Mouse (Mus musculus): ENCODE data around the gene Krtap4-7. TPM values are rescaled to one million over a fixed set of nuclear protein-coding genes. Genes with fewer than 3 reads are reported as not detected.
A peak's percentile ranks its signal among the peaks of the same experiment; 100 is the strongest.
"Not testable (repeated sequence)": the region's sequence is repeated elsewhere in the genome, so short reads cannot be mapped to it uniquely, and the experiment has no call there.

Krtap4-7 gene
- polyA plus RNA-seq (2012; fragmentation: generic; extraction: Trizol): not detected
- long read RNA-seq, experiment 1: 0 reads
- long read RNA-seq, experiment 2: 0 reads

DNA sequence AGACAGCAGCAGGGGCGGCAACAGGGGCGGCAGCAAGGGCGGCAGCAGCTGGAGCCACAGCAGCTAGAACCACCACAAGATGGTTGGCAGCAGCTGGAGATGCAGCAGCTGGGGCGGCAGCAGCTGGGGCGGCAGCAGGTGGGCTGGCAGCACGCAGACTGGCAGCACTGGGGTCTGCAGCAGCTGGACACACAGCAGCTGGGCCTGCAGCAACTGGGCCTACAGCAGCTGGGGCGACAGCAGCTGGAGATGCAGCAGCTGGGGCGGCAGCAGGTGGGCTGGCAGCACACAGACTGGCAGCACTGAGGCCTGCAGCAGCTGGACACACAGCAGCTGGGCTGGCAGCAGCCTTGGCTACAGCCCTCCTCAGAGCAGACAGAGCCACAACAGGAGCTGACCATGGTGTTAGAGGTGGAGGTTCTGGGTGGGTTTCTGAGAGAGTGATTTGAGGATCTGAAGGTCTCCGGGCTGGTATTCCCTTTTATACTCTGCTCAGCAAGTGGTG is at the start of gene Krtap4-7:
TSS of gene Krtap4-7 (minus strand) at position 455 of the 505 bp plus-strand sequence.
- not testable (repeated sequence) for H3K36me3 ChIP-seq (ENCODE audit: control insufficient read depth, insufficient read depth); H3K79me2 ChIP-seq (ENCODE audit: control insufficient read depth, insufficient read depth); H3ac ChIP-seq (ENCODE audit: control insufficient read depth, insufficient read length, low read depth); H3K79me3 ChIP-seq (ENCODE audit: low read depth); H3K4me3 ChIP-seq (ENCODE audit: insufficient read depth, poor library complexity, severe bottlenecking); H3K27me3 ChIP-seq (ENCODE audit: control insufficient read depth, insufficient read depth, insufficient read length)
- peak; percentile 87 for TF ChIP-seq MYOD1 (IDR thresholded peaks at IDR 0.05; ENCODE audit: control insufficient read depth, insufficient read length, low read depth)

DNA sequence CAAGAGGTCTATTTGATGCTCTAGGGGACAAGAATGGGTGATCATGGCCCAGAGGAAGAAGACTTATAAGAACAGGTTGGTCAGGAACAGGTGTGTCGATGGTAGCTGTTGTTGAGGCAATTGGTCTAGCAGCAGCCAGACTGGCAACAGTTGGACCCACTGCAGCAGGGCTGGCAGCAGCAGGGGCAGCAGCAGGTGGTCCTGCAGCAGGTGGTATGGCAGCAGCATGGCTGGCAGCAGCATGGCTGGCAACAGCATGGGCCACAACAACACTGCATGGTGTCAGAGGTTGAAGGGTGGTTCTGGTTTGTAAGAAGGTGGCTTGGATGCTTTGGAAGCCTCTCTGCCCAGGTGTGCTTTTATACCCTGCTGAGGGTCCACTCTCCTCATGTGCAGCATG is 46.6 kb upstream of the Krtap4-7 start, which contains the start of gene Gm14190:
TSS of gene Gm14190 (minus strand) at position 278 of the 400 bp plus-strand sequence.
- Histone ChIP-seq H3K36me3 (ENCODE audit: control insufficient read depth, insufficient read depth) (no peaks in the 10 kb centered on the region), H3K79me2 (ENCODE audit: control insufficient read depth, insufficient read depth) (no peaks in the 10 kb centered on the region), H3K4me3 (ENCODE audit: insufficient read depth, poor library complexity, severe bottlenecking) (no peak within 1 kb of the TSS), H3K79me3 (ENCODE audit: low read depth) (no peaks in the 10 kb centered on the region), H3ac (ENCODE audit: control insufficient read depth, insufficient read length, low read depth) (no peak within 1 kb of the TSS), H3K27me3 (ENCODE audit: control insufficient read depth, insufficient read depth, insufficient read length) (peaks cover 3% of the 10 kb centered on the region)
- TF ChIP-seq FOSL1 (IDR thresholded peaks at IDR 0.05; ENCODE audit: insufficient read depth, low read length, poor library complexity, severe bottlenecking) (no peak), CTCF (IDR thresholded peaks at IDR 0.05; ENCODE audit: control insufficient read depth, insufficient read depth, insufficient read length) (no peak), MYOG (IDR thresholded peaks at IDR 0.05; ENCODE audit: control insufficient read depth, extremely low read depth, insufficient read length) (no peak), MAX (IDR thresholded peaks at IDR 0.05) (no peak), MYOD1 (IDR thresholded peaks at IDR 0.05; ENCODE audit: control insufficient read depth, insufficient read length, low read depth) (no peak), USF1 (IDR thresholded peaks at IDR 0.05; ENCODE audit: low read depth) (no peak), CEBPB (IDR thresholded peaks at IDR 0.05; ENCODE audit: low read depth) (no peak)

DNA sequence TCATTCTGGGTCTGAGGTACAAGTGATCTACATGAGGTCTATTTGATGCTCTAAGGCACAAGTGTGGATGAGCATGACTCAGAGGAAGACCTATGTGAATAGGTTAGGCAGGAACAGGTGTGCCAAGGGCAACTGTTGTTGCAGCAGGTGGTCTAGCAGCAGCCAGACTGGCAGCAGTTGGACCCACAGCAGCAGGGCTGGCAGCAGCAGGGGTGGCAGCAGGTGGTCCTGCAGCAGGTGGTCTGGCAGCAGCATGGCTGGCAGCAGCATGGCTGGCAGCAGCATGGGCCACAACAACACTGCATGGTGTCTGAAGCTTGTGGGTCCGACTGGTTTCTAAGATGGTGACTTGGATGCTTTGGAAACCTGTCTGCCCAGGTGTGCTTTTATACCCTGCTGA is 41.3 kb upstream of the Krtap4-7 start:
- not testable (repeated sequence) for H3K79me3 ChIP-seq (ENCODE audit: low read depth); H3K27me3 ChIP-seq (ENCODE audit: control insufficient read depth, insufficient read depth, insufficient read length); H3K36me3 ChIP-seq (ENCODE audit: control insufficient read depth, insufficient read depth); H3K4me3 ChIP-seq (ENCODE audit: insufficient read depth, poor library complexity, severe bottlenecking); H3ac ChIP-seq (ENCODE audit: control insufficient read depth, insufficient read length, low read depth); H3K79me2 ChIP-seq (ENCODE audit: control insufficient read depth, insufficient read depth)

DNA sequence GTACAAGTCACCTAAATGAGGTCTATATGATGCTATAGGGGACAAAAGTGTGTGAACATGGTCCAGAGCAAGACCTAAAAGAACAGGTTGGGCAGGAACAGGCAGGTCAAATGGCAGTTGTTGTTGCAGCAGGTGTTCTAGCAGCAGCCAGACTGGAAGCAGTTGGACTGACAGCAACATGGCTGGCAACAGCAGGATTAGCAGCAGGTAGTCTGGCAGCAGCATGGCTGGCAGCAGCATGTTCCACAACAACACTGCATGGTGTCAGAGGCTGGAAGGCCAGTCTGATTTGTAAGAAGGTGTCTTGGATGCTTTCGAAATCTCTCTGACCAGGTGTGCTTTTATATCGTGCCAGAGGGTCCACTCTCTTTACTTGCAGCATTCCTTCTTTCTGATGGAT is 39.6 kb upstream of the Krtap4-7 start:
- H3K36me3 ChIP-seq (ENCODE audit: control insufficient read depth, insufficient read depth): no peaks in the 10 kb centered on the region
- no peak overlapping the region for H3K4me3 ChIP-seq (ENCODE audit: insufficient read depth, poor library complexity, severe bottlenecking)
- no peak overlapping the region for H3ac ChIP-seq (ENCODE audit: control insufficient read depth, insufficient read length, low read depth)
- no peaks in the 10 kb centered on the region for H3K79me2 ChIP-seq (ENCODE audit: control insufficient read depth, insufficient read depth)
- peaks cover 4% of the 10 kb centered on the region for H3K27me3 ChIP-seq (ENCODE audit: control insufficient read depth, insufficient read depth, insufficient read length)
- TF ChIP-seq FOSL1 (IDR thresholded peaks at IDR 0.05; ENCODE audit: insufficient read depth, low read length, poor library complexity, severe bottlenecking) (no peak), MYOG (IDR thresholded peaks at IDR 0.05; ENCODE audit: control insufficient read depth, extremely low read depth, insufficient read length) (no peak), USF1 (IDR thresholded peaks at IDR 0.05; ENCODE audit: low read depth) (no peak), CEBPB (IDR thresholded peaks at IDR 0.05; ENCODE audit: low read depth) (no peak), MYOD1 (IDR thresholded peaks at IDR 0.05; ENCODE audit: control insufficient read depth, insufficient read length, low read depth) (no peak), CTCF (IDR thresholded peaks at IDR 0.05; ENCODE audit: control insufficient read depth, insufficient read depth, insufficient read length) (no peak), MAX (IDR thresholded peaks at IDR 0.05) (no peak)
- no peaks in the 10 kb centered on the region for H3K79me3 ChIP-seq (ENCODE audit: low read depth)

DNA sequence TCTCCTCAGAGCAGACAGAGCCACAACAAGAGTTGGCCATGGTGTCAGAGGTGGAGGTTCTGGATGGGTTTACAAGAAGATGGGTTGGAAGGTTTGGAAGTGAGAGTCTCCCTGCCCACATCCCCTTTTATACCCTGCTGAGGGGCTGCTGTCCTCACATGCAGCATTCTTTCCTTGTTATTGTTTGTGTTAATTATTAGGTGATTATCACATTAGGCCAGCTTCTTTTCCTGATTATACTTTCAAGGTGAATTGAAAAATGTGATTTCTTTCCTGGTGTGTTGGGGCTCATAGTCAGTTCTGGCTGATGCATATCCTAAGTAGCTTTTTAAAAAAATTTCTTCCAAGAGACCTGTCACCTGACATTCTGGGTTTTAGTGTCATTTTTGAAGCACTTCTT is 22.0 kb upstream of the Krtap4-7 start, which contains the start of gene Krtap4-6:
TSS of gene Krtap4-6 (minus strand) at position 101 of the 400 bp plus-strand sequence.
- Histone ChIP-seq H3K4me3 (ENCODE audit: insufficient read depth, poor library complexity, severe bottlenecking) (no peak within 1 kb of the TSS), H3ac (ENCODE audit: control insufficient read depth, insufficient read length, low read depth) (no peak within 1 kb of the TSS), H3K36me3 (ENCODE audit: control insufficient read depth, insufficient read depth) (no peaks in the 10 kb centered on the region), H3K79me3 (ENCODE audit: low read depth) (no peaks in the 10 kb centered on the region), H3K27me3 (ENCODE audit: control insufficient read depth, insufficient read depth, insufficient read length) (no peaks in the 10 kb centered on the region), H3K79me2 (ENCODE audit: control insufficient read depth, insufficient read depth) (no peaks in the 10 kb centered on the region)
- no peak for TF ChIP-seq USF1 (IDR thresholded peaks at IDR 0.05; ENCODE audit: low read depth)
- no peak for TF ChIP-seq MAX (IDR thresholded peaks at IDR 0.05)
- TF ChIP-seq FOSL1 (IDR thresholded peaks at IDR 0.05; ENCODE audit: insufficient read depth, low read length, poor library complexity, severe bottlenecking): no peak
- TF ChIP-seq CEBPB (IDR thresholded peaks at IDR 0.05; ENCODE audit: low read depth): no peak
- no peak for TF ChIP-seq MYOD1 (IDR thresholded peaks at IDR 0.05; ENCODE audit: control insufficient read depth, insufficient read length, low read depth)
- no peak for TF ChIP-seq CTCF (IDR thresholded peaks at IDR 0.05; ENCODE audit: control insufficient read depth, insufficient read depth, insufficient read length)
- no peak for TF ChIP-seq MYOG (IDR thresholded peaks at IDR 0.05; ENCODE audit: control insufficient read depth, extremely low read depth, insufficient read length)

DNA sequence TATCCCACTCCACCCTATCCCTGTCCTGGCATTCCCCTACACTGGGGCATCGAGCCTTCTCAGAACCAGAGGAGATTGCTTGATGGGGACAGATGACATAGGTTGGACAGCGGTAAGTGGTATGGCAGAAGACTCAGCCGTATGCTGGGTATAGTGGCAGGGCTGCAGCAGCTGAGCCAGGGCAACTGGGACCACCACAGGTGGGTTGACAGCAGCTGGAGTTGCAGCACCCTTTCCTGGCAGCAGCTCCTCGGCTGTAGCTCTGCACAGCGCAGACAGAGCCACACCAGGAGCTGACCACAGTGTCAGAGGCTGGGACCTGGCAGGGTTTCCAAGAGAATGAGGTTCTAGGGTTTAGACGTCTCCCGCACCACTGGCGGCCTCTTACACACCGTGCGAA is 18.9 kb upstream of the Krtap4-7 start:
- no peaks in the 10 kb centered on the region for H3K36me3 ChIP-seq (ENCODE audit: control insufficient read depth, insufficient read depth)
- H3K27me3 ChIP-seq (ENCODE audit: control insufficient read depth, insufficient read depth, insufficient read length): no peaks in the 10 kb centered on the region
- no peak overlapping the region for H3K4me3 ChIP-seq (ENCODE audit: insufficient read depth, poor library complexity, severe bottlenecking)
- H3K79me3 ChIP-seq (ENCODE audit: low read depth): no peaks in the 10 kb centered on the region
- no peak overlapping the region for H3ac ChIP-seq (ENCODE audit: control insufficient read depth, insufficient read length, low read depth)
- no peaks in the 10 kb centered on the region for H3K79me2 ChIP-seq (ENCODE audit: control insufficient read depth, insufficient read depth)
- no peak for TF ChIP-seq MYOD1 (IDR thresholded peaks at IDR 0.05; ENCODE audit: control insufficient read depth, insufficient read length, low read depth)
- no peak for TF ChIP-seq USF1 (IDR thresholded peaks at IDR 0.05; ENCODE audit: low read depth)
- no peak for TF ChIP-seq FOSL1 (IDR thresholded peaks at IDR 0.05; ENCODE audit: insufficient read depth, low read length, poor library complexity, severe bottlenecking)
- no peak for TF ChIP-seq CEBPB (IDR thresholded peaks at IDR 0.05; ENCODE audit: low read depth)
- TF ChIP-seq MAX (IDR thresholded peaks at IDR 0.05): no peak
- TF ChIP-seq CTCF (IDR thresholded peaks at IDR 0.05; ENCODE audit: control insufficient read depth, insufficient read depth, insufficient read length): no peak
- TF ChIP-seq MYOG (IDR thresholded peaks at IDR 0.05; ENCODE audit: control insufficient read depth, extremely low read depth, insufficient read length): no peak
